Mouse (Mus musculus): ENCODE results near the gene Psip1. TPM values are rescaled to one million over a fixed set of nuclear protein-coding genes. Genes with fewer than 3 reads are reported as not detected.

Gene Psip1
- polyA plus RNA-seq, 1 experiment from 2014 or later = 230 TPM

DNA sequence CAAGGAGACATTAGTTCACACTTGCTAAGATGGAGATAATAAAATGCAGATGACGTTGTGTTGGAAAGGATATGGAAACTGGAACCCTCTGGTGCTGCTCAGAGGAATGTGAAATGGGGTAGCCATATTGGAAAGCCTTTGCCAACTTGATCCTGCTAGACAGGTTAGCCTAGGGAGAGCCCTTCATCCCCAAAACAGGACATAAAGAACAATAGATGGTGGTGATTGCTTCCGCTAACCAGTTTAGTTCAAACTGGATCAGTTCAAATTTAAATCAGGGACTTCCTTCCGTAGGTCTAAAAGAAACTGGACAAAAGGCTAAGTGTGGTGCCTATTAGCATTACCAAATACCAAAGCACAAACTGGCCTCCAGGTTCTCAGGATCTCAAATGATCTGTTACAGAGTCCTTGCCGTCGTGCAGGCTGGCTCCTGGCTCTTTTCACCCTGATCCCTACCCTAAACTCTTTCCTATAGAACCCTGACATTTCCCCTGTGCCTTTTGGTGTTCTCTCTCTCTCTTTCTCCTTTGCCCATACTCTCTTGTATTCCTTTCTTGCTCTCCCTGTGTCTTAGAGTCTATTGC is 71.9 kb downstream of the Psip1 start:
- WGBS = 76% methylated on average over 5 of the region's 5 CpGs
- H3K4me3 ChIP-seq (replicated peaks) = no peak overlapping the region
- no peaks in the 10 kb centered on the region for H3K36me3 ChIP-seq
- H3K4me1 ChIP-seq = peaks cover 14% of the 10 kb centered on the region
- H3K27ac ChIP-seq (replicated peaks) = no peak overlapping the region
- ATAC-seq (ENCODE audit: low FRiP score) = no peak
- H3K27me3 ChIP-seq (replicated peaks) = no peaks in the 10 kb centered on the region
- H3K4me2 ChIP-seq = no peak overlapping the region
- no peaks in the 10 kb centered on the region for H3K9me3 ChIP-seq (replicated peaks)
- no peak overlapping the region for H3K9ac ChIP-seq (replicated peaks)

DNA sequence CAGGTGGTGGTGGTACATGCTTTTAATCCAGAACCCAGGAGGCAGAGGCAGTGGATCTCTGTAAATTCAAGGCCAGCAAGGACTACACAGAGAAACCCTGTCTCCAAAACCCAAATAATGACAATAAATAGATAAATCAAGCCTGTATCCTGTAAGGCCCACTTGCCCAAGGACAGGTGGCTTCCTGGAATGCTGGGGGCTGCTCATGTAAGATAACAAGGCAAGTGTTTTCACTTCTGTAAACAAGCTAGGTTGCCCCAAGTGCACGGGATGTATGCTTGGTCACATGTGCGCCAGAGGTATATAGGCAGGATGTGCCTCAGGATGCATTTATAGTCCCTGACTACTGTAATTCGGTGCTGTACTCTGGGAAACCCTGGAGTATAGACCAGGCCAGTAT is 74.2 kb downstream of the Psip1 start:
- Histone ChIP-seq H3K27me3 (replicated peaks) (no peaks in the 10 kb centered on the region), H3K4me3 (replicated peaks) (no peak overlapping the region), H3K9ac (replicated peaks) (no peak overlapping the region), H3K4me2 (no peak overlapping the region), H3K36me3 (no peaks in the 10 kb centered on the region), H3K27ac (replicated peaks) (no peak overlapping the region), H3K4me1 (peaks cover 5% of the 10 kb centered on the region; the same call in 1 of the 2 replicates), H3K9me3 (replicated peaks) (peaks cover 10% of the 10 kb centered on the region; the same call in 1 of the 2 replicates)
- 92% methylated on average over 3 of the region's 3 CpGs for WGBS
- no peak for ATAC-seq (ENCODE audit: low FRiP score)

DNA sequence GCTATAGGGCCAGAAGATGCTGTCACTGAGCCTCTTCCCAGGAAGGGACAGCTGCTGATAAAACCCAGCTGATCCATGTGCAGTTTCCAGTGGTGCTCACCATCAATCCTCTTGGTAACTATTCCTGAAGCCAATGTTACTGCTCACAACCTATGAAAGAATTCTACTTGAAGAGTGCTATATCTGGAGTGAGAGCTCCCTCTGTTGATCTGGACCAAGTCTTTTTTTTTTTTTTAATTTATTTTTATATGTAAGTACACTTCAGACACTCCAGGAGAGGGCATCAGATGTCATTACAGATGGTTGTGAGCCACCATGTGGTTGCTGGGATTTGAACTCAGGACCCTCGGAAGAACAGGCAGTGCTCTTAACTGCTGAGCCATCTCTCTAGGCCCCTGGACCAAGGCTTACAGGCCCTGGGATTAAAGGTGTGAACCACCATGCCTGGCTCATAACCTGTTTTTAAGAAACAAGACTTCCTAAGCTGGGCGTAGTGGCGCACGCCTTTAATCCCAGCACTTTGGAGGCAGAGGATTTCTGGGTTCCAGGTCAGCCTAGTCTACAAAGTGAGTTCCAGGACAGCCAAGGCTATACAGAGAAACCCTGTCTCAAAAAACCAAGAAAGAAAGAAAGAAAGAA is 76.3 kb downstream of the Psip1 start:
- no peak overlapping the region for H3K4me3 ChIP-seq (replicated peaks)
- H3K9ac ChIP-seq (replicated peaks) = no peak overlapping the region
- no peak overlapping the region for H3K4me2 ChIP-seq
- H3K27me3 ChIP-seq (replicated peaks) = no peaks in the 10 kb centered on the region
- WGBS = 98% methylated on average over 4 of the region's 4 CpGs
- H3K4me1 ChIP-seq = no peaks in the 10 kb centered on the region
- H3K27ac ChIP-seq (replicated peaks) = no peak overlapping the region
- no peaks in the 10 kb centered on the region for H3K36me3 ChIP-seq
- H3K9me3 ChIP-seq (replicated peaks) = peaks cover 10% of the 10 kb centered on the region; the same call in 1 of the 2 replicates
- no peak for ATAC-seq (ENCODE audit: low FRiP score)

- no peak overlapping the region for H3K4me3 ChIP-seq (replicated peaks)
- H3K9ac ChIP-seq (replicated peaks) = no peak overlapping the region
- ATAC-seq (ENCODE audit: low FRiP score) = no peak
- no peaks in the 10 kb centered on the region for H3K27me3 ChIP-seq (replicated peaks)
- WGBS = 88% methylated on average over 6 of the region's 6 CpGs
- H3K4me1 ChIP-seq = no peaks in the 10 kb centered on the region
- H3K27ac ChIP-seq (replicated peaks) = no peak overlapping the region
- H3K9me3 ChIP-seq (replicated peaks) = peaks cover 17% of the 10 kb centered on the region
- no peaks in the 10 kb centered on the region for H3K36me3 ChIP-seq
- H3K4me2 ChIP-seq = no peak overlapping the region
Measured at GRCm38 (mm10) chr4:83407688-83408087, 78.6 kb downstream of the Psip1 start.

Other genes with a start within 250 kb of the Psip1 start
- 7.4 and 7.7 TPM in 2 replicates for gene Ttc39b, start 162.2 kb downstream of the Psip1 start, polyA plus RNA-seq (2015; fragmentation: Nextera tagmentation; extraction: Ambion mirVana)
- 50.7 and 57.7 TPM in 2 replicates for gene Snapc3, start 68.7 kb downstream of the Psip1 start, polyA plus RNA-seq (2015; fragmentation: Nextera tagmentation; extraction: Ambion mirVana)
- gene Ccdc171, start 39.1 kb upstream of the Psip1 start, polyA plus RNA-seq (2015; fragmentation: Nextera tagmentation; extraction: Ambion mirVana) = 3.4 and 3.7 TPM in 2 replicates

All from neural tube, embryonic 15.5 days (tissue).